Mouse (Mus musculus) adrenal gland, postnatal 4 days (tissue): Measurements from ENCODE around the gene Zfp729a. TPM values are rescaled to one million over a fixed set of nuclear protein-coding genes. Genes with fewer than 3 reads are reported as not detected.
"Not testable (repeated sequence)": the region's sequence is repeated elsewhere in the genome, so short reads cannot be mapped to it uniquely, and the experiment has no call there.

Experiments
- DNase-seq, 2 experiments: peaks; one replicate each; pipeline ENCODE4 v3.0.0; 2021 to 2022; ENCODE audit warnings: low spot score in 2 of 2, mixed read lengths in 2 of 2
- long read RNA-seq, 2 experiments: library from polyadenylated mRNA; stranded (forward); transcript quantifications; one replicate each; pipeline ENCODE4 v2.0.0; 2021
- total RNA-seq, 2 experiments: library from RNA; stranded (reverse); gene quantifications; 2 replicates each; pipeline ENCODE4 v1.2.3; 2021

The Zfp729a gene
- total RNA-seq, result 1 to 10 TPM; 7.6 to 8.2 TPM
- long read RNA-seq, experiment 1, result 0 reads
- long read RNA-seq, experiment 2, full-length matches to known transcripts, result 4 of 9 reads
- long read RNA-seq, experiment 2, partial matches to known transcripts, result 0 of 9 reads
- long read RNA-seq, experiment 2, other reads (novel, unspliced or antisense), result 5 of 9 reads

DNA sequence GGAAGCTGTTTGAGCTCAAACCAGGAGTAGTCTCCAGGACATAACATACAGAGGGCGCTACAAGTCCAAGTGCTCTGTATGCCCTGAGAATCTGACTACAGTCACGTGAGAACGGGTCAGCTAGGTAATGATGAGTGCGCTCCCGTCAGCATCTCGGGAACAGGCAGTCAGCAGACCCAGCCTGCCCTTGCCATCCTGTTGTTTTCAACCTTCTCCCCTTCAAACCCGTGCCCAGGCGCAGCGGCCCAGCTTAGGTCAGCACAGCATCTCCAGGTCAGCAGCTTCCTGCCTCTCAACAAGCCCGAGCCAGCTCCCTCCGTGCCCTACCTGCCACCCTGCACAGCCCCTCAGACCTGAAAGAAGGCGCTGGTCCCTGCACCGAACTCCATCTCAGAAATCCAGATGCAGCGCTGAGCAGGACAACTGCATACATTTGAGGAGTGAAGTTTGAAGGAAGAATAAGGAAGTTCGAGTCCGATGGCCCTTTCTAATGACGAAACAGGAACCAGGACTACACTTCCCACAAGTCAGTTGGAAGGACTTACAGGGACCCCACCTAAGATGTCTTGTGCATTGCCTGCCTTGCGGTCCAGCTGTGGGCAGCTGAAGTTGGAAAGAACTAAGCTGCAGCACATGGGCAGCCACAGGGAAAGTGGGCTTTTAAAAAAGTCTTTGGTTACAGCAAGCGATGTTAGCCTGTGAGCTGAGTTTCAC lies at the start of gene Zfp729a, which contains the start of gene Gm49345:
Gene Zfp729a, minus strand, starts transcription at position 498 of the 714 bp plus-strand sequence.
Gene Gm49345, minus strand, starts transcription at position 476 of the 714 bp plus-strand sequence.
- peak; percentile 24 to 62 for DNase-seq

DNA sequence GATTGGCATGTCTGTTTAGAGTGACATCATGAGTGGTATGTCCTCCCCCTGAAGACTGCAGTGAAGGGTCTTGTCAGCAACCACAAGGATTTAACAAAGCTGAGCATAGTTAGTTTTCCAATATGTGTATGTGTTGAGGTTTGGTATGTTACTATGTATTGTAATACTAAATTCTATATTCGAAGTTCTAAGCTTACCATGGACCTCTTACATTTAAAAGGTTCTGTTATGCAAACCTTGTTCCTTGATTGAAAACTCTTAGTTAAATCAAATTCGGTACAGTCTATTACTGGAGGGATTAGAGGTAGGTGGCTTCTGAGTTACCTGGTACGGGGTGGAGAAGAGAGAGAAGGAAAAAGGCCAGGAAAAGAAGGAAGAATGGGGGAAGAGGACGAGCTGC lies 49.4 kb upstream of the Zfp729a start, which contains the start of gene Zfp738:
Gene Zfp738, minus strand, starts transcription at position 101 of the 400 bp plus-strand sequence.
- no peak for DNase-seq

DNA sequence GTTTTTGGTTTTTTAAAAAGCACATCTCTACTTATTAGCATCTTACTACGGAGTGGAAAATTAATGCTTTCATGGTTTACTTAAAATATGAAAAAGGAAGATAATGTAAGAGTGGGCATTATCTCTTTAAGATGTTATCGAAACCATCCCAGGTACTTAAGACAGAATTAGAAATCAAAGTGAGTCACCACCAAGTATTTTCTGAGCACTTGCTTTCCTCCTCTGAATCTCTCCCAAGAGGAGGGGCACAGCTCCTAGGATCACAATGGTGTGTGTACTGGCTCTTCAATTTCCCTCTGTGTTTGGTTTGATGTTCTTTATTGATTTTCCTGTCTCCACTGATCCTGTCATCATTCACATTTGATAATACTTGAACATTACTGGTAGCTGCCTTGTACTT lies 46.2 kb upstream of the Zfp729a start:
- DNase-seq, result not testable (repeated sequence)

DNA sequence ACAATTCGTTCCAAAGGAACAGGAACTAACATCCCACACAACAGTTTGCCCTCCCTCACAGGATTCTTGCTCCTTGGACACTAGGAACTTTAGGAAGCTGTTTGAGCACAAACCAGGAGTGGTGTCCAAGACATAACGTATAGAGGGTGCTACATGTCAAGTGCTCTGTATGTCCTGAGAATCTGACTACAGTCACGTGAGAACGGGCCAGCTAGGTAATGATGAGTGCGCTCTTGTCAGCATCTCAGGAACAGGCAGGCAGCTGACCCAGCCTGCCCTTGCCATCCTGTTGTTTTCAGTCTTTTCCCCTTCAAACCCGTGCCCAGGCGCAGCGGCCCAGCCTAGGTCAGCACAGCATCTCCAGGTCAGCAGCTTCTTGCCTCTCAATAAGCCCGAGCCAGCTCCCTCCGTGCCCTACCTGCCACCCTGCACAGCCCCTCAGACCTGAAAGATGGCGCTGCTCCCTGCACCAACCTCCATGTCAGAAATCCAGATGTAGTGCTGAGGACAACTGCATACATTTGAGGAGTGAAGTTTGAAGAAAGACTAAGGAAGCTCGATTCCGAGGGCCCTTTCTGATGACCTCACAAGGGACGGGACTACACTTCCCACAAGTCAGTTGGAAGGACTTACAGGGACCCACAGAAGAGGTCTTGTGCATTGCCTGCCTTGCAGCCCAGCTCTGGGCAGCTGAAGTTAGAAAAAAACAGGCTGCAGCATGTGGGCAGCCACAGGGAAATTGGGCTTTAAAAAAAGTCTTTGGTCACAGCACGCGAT lies 45.6 kb upstream of the Zfp729a start:
- DNase-seq, result peak; percentile 24 to 50

DNA sequence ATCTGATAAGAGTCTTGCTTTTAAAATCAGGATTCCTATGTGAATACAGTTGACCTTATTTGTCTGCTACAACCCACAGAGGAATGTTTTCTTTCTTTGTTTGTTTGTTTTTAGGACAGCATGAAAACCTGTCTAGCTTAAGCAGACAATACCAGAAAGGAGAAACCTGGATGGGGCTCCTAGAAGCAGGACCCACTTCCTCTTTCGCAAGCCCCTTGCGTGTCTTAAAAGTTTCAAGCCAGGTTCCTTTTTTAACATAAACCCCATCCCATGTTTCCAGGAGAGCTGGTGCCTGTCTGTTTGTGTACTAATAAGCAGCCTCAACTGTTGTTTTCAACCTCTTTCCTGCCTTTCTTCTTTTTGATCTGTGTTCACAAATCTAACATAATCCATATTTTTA lies 37.3 kb upstream of the Zfp729a start:
- DNase-seq, result no peak

DNA sequence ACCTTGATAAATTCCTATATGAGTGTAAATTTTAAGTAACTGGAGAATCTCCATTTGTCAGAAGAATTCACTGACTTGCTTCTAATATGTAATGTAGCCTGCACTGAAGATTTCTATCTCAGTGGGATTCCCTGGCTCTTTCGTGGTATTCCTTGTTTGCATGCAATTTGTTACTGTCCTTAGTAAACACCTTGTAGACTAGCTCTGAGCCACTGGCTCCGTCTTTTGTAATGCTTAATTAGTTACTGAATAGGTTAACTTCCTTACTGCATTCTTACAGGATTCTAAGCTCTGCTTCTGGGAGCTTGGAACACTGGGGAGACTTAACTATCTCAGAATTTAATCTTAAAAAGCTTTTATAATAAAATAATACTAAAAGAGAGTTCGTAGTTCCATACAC lies 14.9 kb upstream of the Zfp729a start:
- DNase-seq, result no peak

DNA sequence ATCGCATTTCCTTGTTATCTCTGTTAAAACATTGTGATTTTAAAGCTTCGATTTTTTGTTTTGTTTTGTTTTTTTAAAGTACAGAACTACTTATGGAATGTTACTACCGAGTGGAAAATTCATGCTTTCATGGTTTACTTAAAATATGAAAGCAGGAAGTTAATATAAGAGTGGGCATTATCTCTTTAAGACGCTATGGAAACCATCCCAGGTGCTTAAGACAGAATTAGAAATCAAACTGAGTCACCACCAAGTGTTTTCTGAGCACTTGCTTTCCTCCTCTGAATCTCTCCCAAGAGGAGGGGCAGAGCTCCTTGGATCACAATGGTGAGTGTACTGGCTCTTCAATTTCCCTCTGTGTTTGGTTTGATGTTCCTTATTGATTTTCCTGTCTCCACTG lies 27.5 kb downstream of the Zfp729a start:
- DNase-seq, result no peak

DNA sequence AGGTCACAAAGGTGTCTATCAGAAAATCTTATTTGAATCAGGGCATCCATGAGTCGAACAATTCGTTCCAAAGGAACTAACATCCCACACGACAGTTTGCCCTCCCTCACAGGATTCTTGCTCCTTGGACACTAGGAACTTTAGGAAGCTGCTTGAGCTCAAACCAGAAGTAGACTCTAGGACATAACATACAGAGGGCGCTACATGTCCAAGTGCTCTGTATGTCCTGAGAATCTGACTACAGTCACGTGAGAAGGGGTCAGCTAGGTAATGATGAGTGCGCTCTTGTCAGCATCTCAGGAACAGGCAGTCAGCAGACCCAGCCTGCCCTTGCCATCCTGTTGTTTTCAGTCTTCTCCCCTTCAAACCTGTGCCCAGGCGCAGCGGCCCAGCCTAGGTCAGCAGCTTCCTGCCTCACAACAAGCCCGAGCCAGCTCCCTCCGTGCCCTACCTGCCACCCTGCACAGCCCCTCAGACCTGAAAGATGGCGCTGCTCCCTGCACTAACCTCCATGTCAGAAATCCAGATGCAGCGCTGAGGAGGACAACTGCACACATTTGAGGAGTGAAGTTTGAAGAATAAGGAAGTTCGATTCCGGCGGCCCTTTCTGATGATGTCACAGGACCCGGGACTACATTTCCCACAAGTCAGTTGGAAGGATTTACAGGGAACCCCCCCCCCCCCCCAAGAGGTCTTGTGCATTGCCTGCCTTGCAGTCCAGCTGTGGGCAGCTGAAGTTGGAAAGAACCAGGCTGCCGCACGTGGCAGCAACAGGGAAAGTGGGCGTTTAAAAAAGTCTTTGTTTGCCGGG lies 28.3 kb downstream of the Zfp729a start, which contains the start of gene Zfp729b:
Gene Zfp729b, minus strand, starts transcription at position 642 of the 811 bp plus-strand sequence.
- peak; percentile 44 to 77 for DNase-seq

DNA sequence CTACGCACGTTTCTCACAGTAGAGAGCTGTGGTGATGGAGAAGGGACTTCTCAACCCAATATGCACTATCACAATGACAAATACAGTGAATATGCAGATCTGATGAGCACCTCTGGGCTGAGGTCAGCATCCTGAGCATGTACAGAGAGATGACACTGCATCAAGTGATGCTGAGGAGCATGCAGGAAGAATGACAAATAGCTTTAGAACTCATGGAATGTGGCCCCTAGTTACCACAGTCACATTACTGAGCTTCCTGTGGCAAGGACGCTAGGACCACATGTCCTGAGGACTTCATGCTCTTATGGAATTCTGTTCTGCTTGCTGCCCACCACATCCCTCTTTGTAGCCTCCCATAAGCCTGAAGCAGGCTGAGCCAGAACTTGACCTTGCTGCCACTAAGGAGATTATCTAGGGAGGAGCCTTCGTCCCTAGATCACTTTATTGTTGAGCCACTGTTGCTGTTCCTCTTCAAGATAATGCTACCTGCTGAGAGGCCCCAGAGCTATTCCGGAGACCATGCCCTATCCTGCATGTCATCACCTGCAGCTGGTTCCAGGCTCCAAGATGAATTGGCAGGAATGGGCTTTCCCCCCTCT lies 64.9 kb downstream of the Zfp729a start:
- no peak for DNase-seq

Other genes with a start within 250 kb of the Zfp729a start
- gene Zfp429, start 238.0 kb downstream of the Zfp729a start, total RNA-seq, result 1 to 10 TPM; 4.7 to 6.0 TPM
- 1 to 10 TPM in 1 of 2 experiments, under 1 TPM in 1; 0.85 to 1.5 TPM for gene Zfp459, start 216.4 kb downstream of the Zfp729a start, total RNA-seq
- 10 to 100 TPM; 14.9 to 15.5 TPM for gene Zfp874a, start 186.2 kb downstream of the Zfp729a start, total RNA-seq
- gene Zfp874b, start 153.5 kb downstream of the Zfp729a start, total RNA-seq, result 10 to 100 TPM; 14.2 to 16.1 TPM
- gene Zfp58, start 137.2 kb downstream of the Zfp729a start, total RNA-seq, result 1 to 10 TPM; 8.4 to 8.5 TPM
- gene Gm26965, start 111.6 kb downstream of the Zfp729a start, total RNA-seq, result not detected
- 10 to 100 TPM; 18.7 to 23.0 TPM for gene Zfp87, start 111.6 kb downstream of the Zfp729a start, total RNA-seq
- 10 to 100 TPM; 10.4 to 11.8 TPM for gene Zfp748, start 84.0 kb downstream of the Zfp729a start, total RNA-seq
- gene Zfp729b, start 28.1 kb downstream of the Zfp729a start, total RNA-seq, result 1 to 10 TPM; 9.0 to 9.1 TPM
- gene Gm49345, start within 50 bp of the Zfp729a start, total RNA-seq, result 1 to 10 TPM in 1 of 2 experiments, under 1 TPM in 1; 0.51 to 1.0 TPM
- gene Zfp738, start 49.3 kb upstream of the Zfp729a start, total RNA-seq, result 10 to 100 TPM; 15.9 to 17.5 TPM
- 10 to 100 TPM; 12.8 to 12.9 TPM for gene Zfp65, start 91.4 kb upstream of the Zfp729a start, total RNA-seq
- gene Zfp85, start 117.4 kb upstream of the Zfp729a start, total RNA-seq, result 1 to 10 TPM; 8.3 TPM
- 1 to 10 TPM; 2.4 to 2.8 TPM for gene Zfp493, start 141.9 kb upstream of the Zfp729a start, total RNA-seq
- 1 to 10 TPM; 8.0 to 8.9 TPM for gene Zfp273, start 175.9 kb upstream of the Zfp729a start, total RNA-seq
- 1 to 10 TPM; 2.3 to 3.4 TPM for gene Gm10037, start 193.3 kb upstream of the Zfp729a start, total RNA-seq
- not detected for gene BC048507, start 225.5 kb upstream of the Zfp729a start, total RNA-seq